Mouse (Mus musculus): ENCODE measurements around the gene Gm20696. TPM values are rescaled to one million over a fixed set of nuclear protein-coding genes. Genes with fewer than 3 reads are reported as not detected.
A peak's percentile ranks its signal among the peaks of the same experiment; 100 is the strongest.

Gm20696 gene
- polyA plus RNA-seq, 1 experiment from 2014 or later: 0.99 TPM

GRCm38 (mm10) chr6:99301923-99302322, 364.7 kb downstream of the Gm20696 start:
- no peaks in the 10 kb centered on the region for H3K9me3 ChIP-seq (replicated peaks; ENCODE audit: control insufficient read depth, low read length)

GRCm38 (mm10) chr6:99300235-99300634, 366.4 kb downstream of the Gm20696 start:
- no peak overlapping the region for H3K4me2 ChIP-seq (ENCODE audit: low read length)
- no peak for DNase-seq (ENCODE audit: low spot score)
- WGBS: 91% methylated on average over 6 of the region's 6 CpGs
- H3K9ac ChIP-seq (ENCODE audit: low read length): no peak overlapping the region
- no peaks in the 10 kb centered on the region for H3K36me3 ChIP-seq (ENCODE audit: control insufficient read depth, insufficient read depth, low read length)
- no peak for ATAC-seq
- no peaks in the 10 kb centered on the region for H3K9me3 ChIP-seq (replicated peaks; ENCODE audit: control insufficient read depth, low read length)
- H3K4me3 ChIP-seq (ENCODE audit: low read depth, low read length): no peak overlapping the region
- H3K4me1 ChIP-seq (ENCODE audit: control insufficient read depth, insufficient read depth, low read length): no peaks in the 10 kb centered on the region
- no peak overlapping the region for H3K27ac ChIP-seq (ENCODE audit: low read depth, low read length)
- no peaks in the 10 kb centered on the region for H3K27me3 ChIP-seq (replicated peaks; ENCODE audit: control insufficient read depth, insufficient read depth, low read length)

More at GRCm38 (mm10) chr6:99301923-99302322, 364.7 kb downstream of the Gm20696 start:
- no peaks in the 10 kb centered on the region for H3K36me3 ChIP-seq (ENCODE audit: control insufficient read depth, insufficient read depth, low read length)
- ATAC-seq: no peak
- no peak overlapping the region for H3K9ac ChIP-seq (ENCODE audit: low read length)
- H3K4me2 ChIP-seq (ENCODE audit: low read length): no peak overlapping the region
- H3K4me1 ChIP-seq (ENCODE audit: control insufficient read depth, insufficient read depth, low read length): no peaks in the 10 kb centered on the region
- no peak for DNase-seq (ENCODE audit: low spot score)
- no peak overlapping the region for H3K27ac ChIP-seq (ENCODE audit: low read depth, low read length)
- no peaks in the 10 kb centered on the region for H3K27me3 ChIP-seq (replicated peaks; ENCODE audit: control insufficient read depth, insufficient read depth, low read length)
- 84% methylated on average over 8 of the region's 8 CpGs for WGBS
- H3K4me3 ChIP-seq (ENCODE audit: low read depth, low read length): no peak overlapping the region

- no peak for DNase-seq (ENCODE audit: low spot score)
- no peaks in the 10 kb centered on the region for H3K27me3 ChIP-seq (replicated peaks; ENCODE audit: control insufficient read depth, insufficient read depth, low read length)
- H3K9me3 ChIP-seq (replicated peaks; ENCODE audit: control insufficient read depth, low read length): no peaks in the 10 kb centered on the region
- H3K4me1 ChIP-seq (ENCODE audit: control insufficient read depth, insufficient read depth, low read length): no peaks in the 10 kb centered on the region
- ATAC-seq: no peak
- no peak overlapping the region for H3K9ac ChIP-seq (ENCODE audit: low read length)
- H3K4me2 ChIP-seq (ENCODE audit: low read length): no peak overlapping the region
- H3K4me3 ChIP-seq (ENCODE audit: low read depth, low read length): no peak overlapping the region
- H3K36me3 ChIP-seq (ENCODE audit: control insufficient read depth, insufficient read depth, low read length): no peaks in the 10 kb centered on the region
- 63% methylated on average over 14 of the region's 14 CpGs for WGBS
- no peak overlapping the region for H3K27ac ChIP-seq (ENCODE audit: low read depth, low read length)
These were observed 367.4 kb downstream of the Gm20696 start for GRCm38 (mm10) chr6:99299196-99299595.

GRCm38 (mm10) chr6:99297535-99297934, 369.1 kb downstream of the Gm20696 start:
- ATAC-seq (no peak), DNase-seq (ENCODE audit: low spot score) (no peak)
- WGBS: 94% methylated on average over 5 of the region's 5 CpGs
- no peaks in the 10 kb centered on the region for H3K9me3 ChIP-seq (replicated peaks; ENCODE audit: control insufficient read depth, low read length)
- no peaks in the 10 kb centered on the region for H3K36me3 ChIP-seq (ENCODE audit: control insufficient read depth, insufficient read depth, low read length)
- no peaks in the 10 kb centered on the region for H3K4me1 ChIP-seq (ENCODE audit: control insufficient read depth, insufficient read depth, low read length)
- no peak overlapping the region for H3K4me2 ChIP-seq (ENCODE audit: low read length)
- H3K27ac ChIP-seq (ENCODE audit: low read depth, low read length): no peak overlapping the region
- H3K9ac ChIP-seq (ENCODE audit: low read length): no peak overlapping the region
- no peak overlapping the region for H3K4me3 ChIP-seq (ENCODE audit: low read depth, low read length)
- H3K27me3 ChIP-seq (replicated peaks; ENCODE audit: control insufficient read depth, insufficient read depth, low read length): no peaks in the 10 kb centered on the region

GRCm38 (mm10) chr6:99295495-99295894, 371.1 kb downstream of the Gm20696 start:
- no peaks in the 10 kb centered on the region for H3K4me1 ChIP-seq (ENCODE audit: control insufficient read depth, insufficient read depth, low read length)
- DNase-seq (ENCODE audit: low spot score) (no peak), ATAC-seq (no peak)
- no peaks in the 10 kb centered on the region for H3K27me3 ChIP-seq (replicated peaks; ENCODE audit: control insufficient read depth, insufficient read depth, low read length)
- H3K9ac ChIP-seq (ENCODE audit: low read length): no peak overlapping the region
- H3K36me3 ChIP-seq (ENCODE audit: control insufficient read depth, insufficient read depth, low read length): no peaks in the 10 kb centered on the region
- no peaks in the 10 kb centered on the region for H3K9me3 ChIP-seq (replicated peaks; ENCODE audit: control insufficient read depth, low read length)
- H3K4me3 ChIP-seq (ENCODE audit: low read depth, low read length): no peak overlapping the region
- WGBS: 93% methylated on average over 8 of the region's 8 CpGs
- no peak overlapping the region for H3K27ac ChIP-seq (ENCODE audit: low read depth, low read length)
- H3K4me2 ChIP-seq (ENCODE audit: low read length): no peak overlapping the region

GRCm38 (mm10) chr6:99289220-99289619, 377.4 kb downstream of the Gm20696 start:
- no peak overlapping the region for H3K9ac ChIP-seq (ENCODE audit: low read length)
- no peak for ATAC-seq
- no peak overlapping the region for H3K4me2 ChIP-seq (ENCODE audit: low read length)
- no peaks in the 10 kb centered on the region for H3K9me3 ChIP-seq (replicated peaks; ENCODE audit: control insufficient read depth, low read length)
- H3K4me1 ChIP-seq (ENCODE audit: control insufficient read depth, insufficient read depth, low read length): peaks cover 6% of the 10 kb centered on the region
- H3K4me3 ChIP-seq (ENCODE audit: low read depth, low read length): no peak overlapping the region
- H3K27me3 ChIP-seq (replicated peaks; ENCODE audit: control insufficient read depth, insufficient read depth, low read length): no peaks in the 10 kb centered on the region
- no peak overlapping the region for H3K27ac ChIP-seq (ENCODE audit: low read depth, low read length)
- H3K36me3 ChIP-seq (ENCODE audit: control insufficient read depth, insufficient read depth, low read length): no peaks in the 10 kb centered on the region
- DNase-seq (ENCODE audit: low spot score): peak; percentile 42
- WGBS: 48% methylated on average over 4 of the region's 4 CpGs

GRCm38 (mm10) chr6:99285026-99285425, 381.6 kb downstream of the Gm20696 start:
- no peaks in the 10 kb centered on the region for H3K27me3 ChIP-seq (replicated peaks; ENCODE audit: control insufficient read depth, insufficient read depth, low read length)
- no peak for ATAC-seq
- 63% methylated on average over 3 of the region's 3 CpGs for WGBS

GRCm38 (mm10) chr6:99284019-99284418, 382.6 kb downstream of the Gm20696 start:
- 86% methylated on average over 4 of the region's 4 CpGs for WGBS
- Histone ChIP-seq H3K4me2 (ENCODE audit: low read length) (no peak overlapping the region), H3K27me3 (replicated peaks; ENCODE audit: control insufficient read depth, insufficient read depth, low read length) (no peaks in the 10 kb centered on the region), H3K9me3 (replicated peaks; ENCODE audit: control insufficient read depth, low read length) (no peaks in the 10 kb centered on the region), H3K4me3 (ENCODE audit: low read depth, low read length) (no peak overlapping the region), H3K9ac (ENCODE audit: low read length) (no peak overlapping the region), H3K27ac (ENCODE audit: low read depth, low read length) (no peak overlapping the region), H3K4me1 (ENCODE audit: control insufficient read depth, insufficient read depth, low read length) (peaks cover under 1% of the 10 kb centered on the region; the same call in 1 of the 2 replicates), H3K36me3 (ENCODE audit: control insufficient read depth, insufficient read depth, low read length) (no peaks in the 10 kb centered on the region)
- ATAC-seq (no peak), DNase-seq (ENCODE audit: low spot score) (no peak)

More at GRCm38 (mm10) chr6:99285026-99285425, 381.6 kb downstream of the Gm20696 start:
- Histone ChIP-seq H3K27ac (ENCODE audit: low read depth, low read length) (no peak overlapping the region), H3K4me2 (ENCODE audit: low read length) (no peak overlapping the region), H3K36me3 (ENCODE audit: control insufficient read depth, insufficient read depth, low read length) (no peaks in the 10 kb centered on the region), H3K4me3 (ENCODE audit: low read depth, low read length) (no peak overlapping the region), H3K4me1 (ENCODE audit: control insufficient read depth, insufficient read depth, low read length) (peaks cover 6% of the 10 kb centered on the region), H3K9me3 (replicated peaks; ENCODE audit: control insufficient read depth, low read length) (no peaks in the 10 kb centered on the region), H3K9ac (ENCODE audit: low read length) (no peak overlapping the region)
- no peak for DNase-seq (ENCODE audit: low spot score)

- Histone ChIP-seq H3K36me3 (ENCODE audit: control insufficient read depth, insufficient read depth, low read length) (no peaks in the 10 kb centered on the region), H3K9me3 (replicated peaks; ENCODE audit: control insufficient read depth, low read length) (no peaks in the 10 kb centered on the region), H3K4me3 (ENCODE audit: low read depth, low read length) (no peak overlapping the region), H3K9ac (ENCODE audit: low read length) (no peak overlapping the region), H3K4me1 (ENCODE audit: control insufficient read depth, insufficient read depth, low read length) (no peaks in the 10 kb centered on the region), H3K4me2 (ENCODE audit: low read length) (no peak overlapping the region), H3K27me3 (replicated peaks; ENCODE audit: control insufficient read depth, insufficient read depth, low read length) (no peaks in the 10 kb centered on the region), H3K27ac (ENCODE audit: low read depth, low read length) (no peak overlapping the region)
- no peak for ATAC-seq
- DNase-seq (ENCODE audit: low spot score): no peak
- 72% methylated on average over 15 of the region's 15 CpGs for WGBS
These were observed 383.5 kb downstream of the Gm20696 start for GRCm38 (mm10) chr6:99282866-99283657.
